Mouse (Mus musculus) kidney, postnatal 0 days (tissue): ENCODE results near the gene Zfp568. TPM values are rescaled to one million over a fixed set of nuclear protein-coding genes. Genes with fewer than 3 reads are reported as not detected.

Experiments used
- ATAC-seq: fragments of 200-750 bp; cut with Nextera tagmentation; replicated peaks from 2 replicates; pipeline ENCODE4 v1.8.0; 2017; ENCODE audit warnings: low read depth, moderate number of reproducible peaks, moderate TSS enrichment, moderate library complexity; ENCODE audit not compliant: low FRiP score
- DNase-seq: peaks from one replicate; pipeline ENCODE4 v3.0.0-alpha.2; 2016; ENCODE audit warnings: low spot score
- H3K27ac ChIP-seq: fragments of 300-500 bp; sonication (generic); 2 replicates; pipeline ENCODE4 v1.5.1; 2014; ENCODE audit warnings: mild to moderate bottlenecking
- H3K27me3 ChIP-seq: fragments of 300-500 bp; sonication (generic); 2 replicates; pipeline ENCODE4 v1.6.1; 2014; ENCODE audit warnings: low read length, mixed read lengths; ENCODE audit not compliant: insufficient read depth
- H3K36me3 ChIP-seq: fragments of 300-500 bp; sonication (generic); 2 replicates; pipeline ENCODE4 v1.6.1; 2014; ENCODE audit warnings: low read length, mixed read lengths; ENCODE audit not compliant: insufficient read depth
- H3K4me1 ChIP-seq: fragments of 300-500 bp; sonication (generic); replicated peaks from 2 replicates; pipeline ENCODE4 v1.6.1; 2014; ENCODE audit warnings: antibody characterized with exemption, low read length, mixed read lengths; ENCODE audit not compliant: insufficient read depth
- H3K4me2 ChIP-seq: fragments of 300-500 bp; sonication (generic); 2 replicates; pipeline ENCODE4 v1.6.1; 2014; ENCODE audit warnings: mild to moderate bottlenecking, low read length, moderate library complexity, mixed read lengths
- H3K4me3 ChIP-seq: fragments of 300-500 bp; sonication (generic); replicated peaks from 2 replicates; pipeline ENCODE4 v1.5.1; 2014; ENCODE audit warnings: low read depth, low read length
- H3K9ac ChIP-seq: fragments of 300-500 bp; sonication (generic); 2 replicates; pipeline ENCODE4 v1.6.1; 2014; ENCODE audit warnings: low read depth, low read length
- H3K9me3 ChIP-seq: fragments of 300-500 bp; sonication (generic); replicated peaks from 2 replicates; pipeline ENCODE4 v1.6.1; 2016; ENCODE audit warnings: low read length, inconsistent platforms, mixed read lengths
- CTCF ChIP-seq: IDR thresholded peaks from 2 replicates; pipeline ENCODE4 v1.5.1; 2016; ENCODE audit warnings: antibody characterized with exemption, low read depth, mild to moderate bottlenecking, moderate library complexity
- WGBS: fragments of 180-500 bp; shearing (Covaris S2); extraction: QIAGEN DNeasy Blood & Tissue Kit; methylation state at CpG from one replicate; pipeline ENCODE4 v1.1.7; 2014; 5-methylcytosine and 5-hydroxymethylcytosine counted together
- polyA plus RNA-seq: library from polyadenylated mRNA; unstranded; fragments of >200 nt; fragmentation: Nextera tagmentation; extraction: Ambion mirVana; gene quantifications from 2 replicates; pipeline ENCODE4 v1.2.1, GENCODE M21; 2015

Gene Zfp568
- polyA plus RNA-seq, 1 experiment from 2014 or later: 6.4 TPM

DNA sequence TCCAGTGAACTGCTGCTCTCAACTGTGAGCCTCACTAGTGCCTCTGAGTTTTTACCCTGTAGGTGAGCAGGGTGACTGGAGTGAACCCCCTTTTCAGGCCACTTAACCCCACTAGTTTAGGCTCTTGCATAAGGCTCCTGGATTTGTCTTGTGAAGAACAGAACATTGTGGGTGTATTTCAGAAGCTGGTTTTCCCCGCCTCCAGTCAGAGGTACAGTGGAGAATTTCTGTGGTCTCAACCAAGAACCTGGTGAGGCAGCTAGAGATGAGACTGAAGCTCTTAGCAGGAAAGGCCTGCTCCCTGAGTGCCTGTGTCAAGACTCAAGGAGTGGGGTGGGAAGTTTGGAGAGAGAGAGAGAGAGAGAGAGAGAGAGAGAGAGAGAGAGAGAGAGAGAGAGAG is 23.8 kb downstream of the Zfp568 start:
- ATAC-seq (no peak), DNase-seq (no peak)
- Histone ChIP-seq H3K9ac (no peak overlapping the region), H3K36me3 (peaks cover 18% of the 10 kb centered on the region; the same call in 1 of the 2 replicates), H3K4me3 (no peak overlapping the region), H3K4me2 (no peak overlapping the region), H3K9me3 (no peaks in the 10 kb centered on the region), H3K4me1 (peaks cover 8% of the 10 kb centered on the region; the same call in 1 of the 2 replicates), H3K27ac (no peak overlapping the region), H3K27me3 (no peaks in the 10 kb centered on the region)
- TF ChIP-seq CTCF: no peak
- 88% methylated on average over 1 of the region's 1 CpGs for WGBS

DNA sequence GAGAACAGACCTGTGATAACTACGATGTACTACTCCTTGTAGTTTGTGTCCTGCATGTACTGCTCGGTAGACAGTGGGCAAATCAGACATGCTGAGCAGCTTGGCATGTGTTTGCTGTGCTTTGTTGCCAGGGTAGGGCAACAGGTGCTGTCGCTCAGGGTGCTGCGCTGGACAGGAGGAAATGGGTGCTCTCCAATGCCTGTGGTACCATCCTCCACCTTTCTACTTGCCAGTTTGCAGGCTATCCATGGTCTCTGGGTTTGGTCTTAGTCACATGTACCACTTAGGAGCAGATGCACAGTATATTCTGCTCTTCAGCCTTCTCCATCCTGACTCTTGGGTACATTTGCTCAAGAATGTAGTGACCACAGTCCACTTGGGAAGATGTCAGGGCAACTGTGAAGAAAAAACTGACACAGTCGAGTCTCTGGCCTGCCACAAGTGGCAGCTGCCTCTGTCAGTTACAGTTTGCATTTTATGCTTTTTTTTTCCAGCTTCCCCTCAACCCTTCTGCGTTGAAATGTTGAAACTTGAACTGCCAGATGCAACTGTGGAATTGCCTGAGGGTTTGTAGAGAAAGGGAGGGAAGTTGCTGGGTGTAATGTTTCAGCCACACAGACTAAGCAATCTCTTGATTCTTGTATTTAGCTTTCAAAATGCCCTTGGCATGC is 24.4 kb downstream of the Zfp568 start:
- peaks cover 8% of the 10 kb centered on the region; the same call in 1 of the 2 replicates for H3K4me1 ChIP-seq
- H3K27me3 ChIP-seq: no peaks in the 10 kb centered on the region
- ATAC-seq (no peak), DNase-seq (peak; percentile 71)
- H3K4me2 ChIP-seq: no peak overlapping the region
- WGBS: 62% methylated on average over 6 of the region's 6 CpGs
- no peak for TF ChIP-seq CTCF
- H3K9me3 ChIP-seq: no peaks in the 10 kb centered on the region
- no peak overlapping the region for H3K27ac ChIP-seq
- peaks cover 18% of the 10 kb centered on the region; the same call in 1 of the 2 replicates for H3K36me3 ChIP-seq
- H3K9ac ChIP-seq: no peak overlapping the region
- H3K4me3 ChIP-seq: no peak overlapping the region

DNA sequence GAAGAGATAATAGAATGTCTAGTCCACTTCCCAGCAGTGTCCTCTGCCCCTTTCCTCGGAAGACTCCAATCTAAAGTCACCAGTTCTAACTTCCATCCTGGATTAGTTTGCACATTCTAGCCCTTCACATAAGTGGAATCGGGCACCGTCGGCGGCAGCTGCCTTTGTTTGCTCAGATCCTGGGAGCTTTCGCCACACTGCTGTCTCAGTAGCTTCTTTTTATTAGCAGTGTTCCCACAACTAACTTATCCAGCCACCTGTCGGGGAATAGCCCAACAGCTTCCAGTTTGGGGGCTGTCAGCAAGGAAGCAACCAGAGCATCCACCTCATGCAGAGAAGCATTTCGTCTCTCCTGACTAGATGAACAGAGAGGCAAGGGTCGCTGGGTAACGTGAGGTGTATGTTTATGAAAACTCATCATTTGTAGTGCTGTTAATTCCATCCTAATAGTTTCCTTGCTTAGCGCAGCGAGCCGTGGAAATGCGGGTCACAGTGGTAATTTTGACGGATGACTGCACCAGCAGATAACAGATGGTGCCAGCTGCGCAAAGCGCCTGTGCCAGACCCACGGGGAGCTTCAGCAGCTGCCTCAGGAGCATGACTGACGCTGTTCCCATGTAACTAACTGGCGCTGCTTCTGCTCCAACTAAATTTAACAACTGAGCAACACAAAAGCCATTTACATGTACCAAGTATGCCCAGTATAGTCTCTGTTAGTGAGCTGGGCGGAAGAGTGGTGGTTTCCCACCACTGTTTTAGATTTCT is 25.7 kb downstream of the Zfp568 start:
- peak overlapping the region; percentile 36; the same call in 1 of the 2 replicates for H3K27ac ChIP-seq
- H3K36me3 ChIP-seq: peaks cover 22% of the 10 kb centered on the region; the same call in 1 of the 2 replicates
- H3K4me2 ChIP-seq: no peak overlapping the region

DNA sequence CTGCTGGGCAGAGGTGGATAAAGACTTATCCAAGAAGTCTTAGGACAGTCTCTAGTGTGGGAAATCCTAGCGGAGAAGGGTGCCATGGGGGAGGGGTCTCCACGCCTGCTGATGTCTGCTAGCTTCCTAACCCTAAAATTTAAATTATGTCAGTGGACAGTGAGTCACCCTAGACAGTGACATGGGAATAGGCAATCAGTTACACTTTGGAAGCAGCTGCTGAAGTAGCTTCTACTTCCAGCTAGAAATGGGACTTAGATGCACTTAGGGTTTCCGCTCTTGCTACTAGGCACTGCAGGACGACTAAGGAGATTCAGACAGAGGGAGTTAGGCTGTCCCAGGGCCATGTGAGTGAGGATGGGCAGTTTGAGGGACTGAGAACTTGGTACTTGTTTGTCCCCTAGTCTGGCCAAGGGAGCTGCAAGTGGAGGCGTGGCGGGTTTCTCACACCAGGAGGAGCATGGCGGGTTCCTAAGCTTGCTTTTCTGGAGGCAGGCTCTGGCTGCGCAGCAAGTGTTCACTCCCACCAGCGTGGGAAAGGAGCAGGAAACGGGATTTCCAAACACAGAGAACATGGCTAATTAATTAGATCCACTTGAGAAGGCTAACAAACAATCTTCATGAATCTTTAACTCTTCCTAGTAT is 26.9 kb downstream of the Zfp568 start:
- no peak overlapping the region for H3K27ac ChIP-seq
- DNase-seq (no peak), ATAC-seq (no peak)
- H3K36me3 ChIP-seq: peaks cover 25% of the 10 kb centered on the region; the same call in 1 of the 2 replicates
- H3K9me3 ChIP-seq: no peaks in the 10 kb centered on the region
- peaks cover 8% of the 10 kb centered on the region; the same call in 1 of the 2 replicates for H3K4me1 ChIP-seq
- no peaks in the 10 kb centered on the region for H3K27me3 ChIP-seq
- H3K9ac ChIP-seq: no peak overlapping the region
- 68% methylated on average over 10 of the region's 10 CpGs for WGBS
- H3K4me2 ChIP-seq: no peak overlapping the region
- H3K4me3 ChIP-seq: no peak overlapping the region
- TF ChIP-seq CTCF: no peak

More for the DNA sequence above, 25.7 kb downstream of the Zfp568 start:
- TF ChIP-seq CTCF: no peak
- H3K4me3 ChIP-seq: no peak overlapping the region
- H3K9me3 ChIP-seq: no peaks in the 10 kb centered on the region
- H3K9ac ChIP-seq: no peak overlapping the region
- H3K27me3 ChIP-seq: no peaks in the 10 kb centered on the region
- 45% methylated on average over 21 of the region's 21 CpGs for WGBS
- DNase-seq: peak; percentile 18
- no peak for ATAC-seq
- peaks cover 8% of the 10 kb centered on the region; the same call in 1 of the 2 replicates for H3K4me1 ChIP-seq

DNA sequence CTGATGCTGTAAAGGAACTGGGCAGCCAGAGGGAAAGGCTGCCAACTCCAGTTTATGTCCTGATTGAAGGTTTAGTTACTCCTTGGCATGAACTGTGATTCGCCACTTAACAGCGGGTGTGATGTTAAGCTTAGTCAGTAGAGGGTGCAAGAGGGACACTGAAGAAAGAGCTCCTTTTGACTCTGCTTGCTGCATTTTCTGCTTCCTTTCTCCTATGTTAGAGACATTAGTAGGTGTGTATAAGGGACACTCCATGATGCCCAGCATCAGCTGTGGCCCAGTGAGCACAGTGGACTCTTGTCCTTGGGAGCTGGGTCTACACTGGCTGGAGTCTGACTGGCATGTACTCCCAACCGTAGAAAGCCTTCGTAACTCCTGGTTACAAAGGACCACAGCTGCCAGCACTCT is 29.2 kb downstream of the Zfp568 start:
- DNase-seq (peak; percentile 79), ATAC-seq (peak; percentile 55; the same call in 1 of the 2 replicates)
- TF ChIP-seq CTCF: peak; percentile 80
- Histone ChIP-seq H3K36me3 (peaks cover 30% of the 10 kb centered on the region; the same call in 1 of the 2 replicates), H3K4me2 (no peak overlapping the region), H3K27ac (no peak overlapping the region), H3K9ac (no peak overlapping the region), H3K4me1 (peaks cover 8% of the 10 kb centered on the region; the same call in 1 of the 2 replicates), H3K9me3 (no peaks in the 10 kb centered on the region), H3K27me3 (no peaks in the 10 kb centered on the region), H3K4me3 (no peak overlapping the region)
- 64% methylated on average over 4 of the region's 4 CpGs for WGBS

DNA sequence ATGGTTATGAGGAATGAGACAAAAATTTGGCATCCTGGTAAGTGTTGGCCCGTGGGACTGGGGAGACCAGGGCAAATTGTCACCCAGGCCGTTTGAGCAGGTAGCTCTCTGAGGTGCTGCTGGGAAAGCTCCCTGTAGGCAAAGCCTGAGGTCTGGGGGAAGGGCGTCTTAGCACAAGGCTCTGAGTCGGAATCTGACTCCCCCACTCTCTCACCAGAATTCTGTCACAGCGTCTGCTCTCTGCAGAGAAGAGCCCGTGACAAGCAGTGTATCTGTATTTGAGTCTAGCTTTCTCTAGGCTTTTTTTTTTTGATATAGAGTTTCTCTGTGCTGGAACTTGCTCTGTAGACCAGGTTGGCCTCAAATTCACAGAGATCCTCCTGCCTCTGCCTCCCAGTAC is 33.5 kb downstream of the Zfp568 start:
- TF ChIP-seq CTCF: no peak
- no peak for ATAC-seq
- Histone ChIP-seq H3K4me3 (no peak overlapping the region), H3K9ac (no peak overlapping the region), H3K36me3 (peaks cover 50% of the 10 kb centered on the region), H3K4me1 (no peaks in the 10 kb centered on the region), H3K27me3 (no peaks in the 10 kb centered on the region), H3K4me2 (no peak overlapping the region), H3K9me3 (no peaks in the 10 kb centered on the region), H3K27ac (no peak overlapping the region)
- no peak for DNase-seq
- 84% methylated on average over 6 of the region's 6 CpGs for WGBS
